Mouse (Mus musculus) limb, embryonic 14.5 days (tissue): ENCODE results near the gene Zfp94. TPM values are rescaled to one million over a fixed set of nuclear protein-coding genes. Genes with fewer than 3 reads are reported as not detected.
"Not testable (repeated sequence)": the region's sequence is repeated elsewhere in the genome, so short reads cannot be mapped to it uniquely, and the experiment has no call there.

Experiments
- ATAC-seq: fragments of 200-750 bp; cut with Nextera tagmentation; 2 replicates; pipeline ENCODE4 v1.8.0; 2017; ENCODE audit warnings: low read depth, moderate number of reproducible peaks, moderate TSS enrichment; ENCODE audit not compliant: low FRiP score
- DNase-seq: peaks from one replicate; pipeline ENCODE4 v3.0.0-alpha.2; 2015; ENCODE audit warnings: low spot score
- H3K27ac ChIP-seq: fragments of 300-500 bp; sonication (generic); replicated peaks from 2 replicates; pipeline ENCODE4 v1.5.1; 2014; ENCODE audit warnings: low read depth, mild to moderate bottlenecking, low read length, moderate library complexity, mixed read lengths
- H3K27me3 ChIP-seq: fragments of 300-500 bp; sonication (generic); 2 replicates; pipeline ENCODE4 v1.6.1; 2014; ENCODE audit warnings: low read length, mixed read lengths; ENCODE audit not compliant: control insufficient read depth, insufficient read depth
- H3K36me3 ChIP-seq: fragments of 300-500 bp; sonication (generic); 2 replicates; pipeline ENCODE4 v1.6.1; 2014; ENCODE audit warnings: mild to moderate bottlenecking, low read length, moderate library complexity, mixed read lengths; ENCODE audit not compliant: control insufficient read depth, insufficient read depth
- H3K4me1 ChIP-seq: fragments of 300-500 bp; sonication (generic); 2 replicates; pipeline ENCODE4 v1.6.1; 2014; ENCODE audit warnings: antibody characterized with exemption, low read length, mixed read lengths; ENCODE audit not compliant: control insufficient read depth, insufficient read depth
- H3K4me2 ChIP-seq: fragments of 300-500 bp; sonication (generic); replicated peaks from 2 replicates; pipeline ENCODE4 v1.6.1; 2014; ENCODE audit warnings: low read depth, mild to moderate bottlenecking, low read length, moderate library complexity; ENCODE audit not compliant: severe bottlenecking
- H3K4me3 ChIP-seq: fragments of 300-500 bp; sonication (generic); replicated peaks from 2 replicates; pipeline ENCODE4 v1.5.1; 2014; ENCODE audit warnings: low read length
- H3K9ac ChIP-seq: fragments of 300-500 bp; sonication (generic); 2 replicates; pipeline ENCODE4 v1.6.1; 2014; ENCODE audit warnings: mild to moderate bottlenecking, low read depth, low read length, moderate library complexity; ENCODE audit not compliant: severe bottlenecking
- H3K9me3 ChIP-seq: fragments of 300-500 bp; sonication (generic); 2 replicates; pipeline ENCODE4 v1.6.1; 2016; ENCODE audit warnings: low read length; ENCODE audit not compliant: control insufficient read depth
- POLR2A ChIP-seq: fragments of 200-500 bp; IDR thresholded peaks from 2 replicates; pipeline ENCODE4 v1.8.0; 2012; ENCODE audit warnings: inconsistent platforms, mild to moderate bottlenecking, moderate library complexity, borderline replicate concordance; ENCODE audit not compliant: insufficient read depth, insufficient read length; ENCODE audit errors: extremely low read depth
- WGBS: fragments of 180-500 bp; shearing (Covaris S2); extraction: QIAGEN DNeasy Blood & Tissue Kit; methylation state at CpG from one replicate; pipeline ENCODE4 v1.1.7; 2014; 5-methylcytosine and 5-hydroxymethylcytosine counted together
- polyA plus RNA-seq, 2 experiments: library from polyadenylated mRNA; depleted of rRNA in 1 of 2; stranded (reverse) in 1 of 2; unstranded in 1 of 2; fragments of >200 nt; fragmentation: Nextera tagmentation in 1 of 2; extraction: Ambion mirVana in 1 of 2; gene quantifications; 2 replicates each; pipeline versions ENCODE4 v1.2.1 to v1.2.3; 2012 to 2014

Zfp94 gene
- polyA plus RNA-seq, 2 experiments = 12.6 to 13.8 TPM

DNA sequence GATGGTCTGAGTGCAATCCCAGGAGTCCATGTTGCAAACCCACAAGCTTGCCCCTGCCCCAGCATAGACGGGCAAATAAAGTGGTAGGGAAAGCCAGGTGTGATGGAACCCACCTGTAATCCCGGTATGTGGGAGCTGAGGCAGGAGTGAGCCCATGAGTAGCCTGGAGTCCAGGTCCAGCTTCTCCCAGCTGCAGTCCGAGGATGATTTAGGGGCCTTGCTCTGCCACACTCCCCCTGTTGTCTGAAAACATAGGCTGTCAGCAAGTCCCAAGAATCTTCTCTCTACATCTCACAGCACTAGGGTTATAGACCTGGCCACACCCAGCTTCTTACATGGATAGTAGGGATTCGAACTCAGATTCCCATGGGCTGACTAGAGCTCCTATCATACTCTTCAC lies 29.6 kb downstream of the Zfp94 start:
- Histone ChIP-seq H3K9ac (no peak overlapping the region), H3K27ac (no peak overlapping the region), H3K36me3 (peaks cover 28% of the 10 kb centered on the region), H3K4me3 (no peak overlapping the region), H3K4me1 (no peaks in the 10 kb centered on the region), H3K27me3 (no peaks in the 10 kb centered on the region), H3K4me2 (no peak overlapping the region), H3K9me3 (peaks cover 4% of the 10 kb centered on the region)
- ATAC-seq = no peak
- no peak for TF ChIP-seq POLR2A
- WGBS = 76% methylated on average over 4 of the region's 4 CpGs
- DNase-seq = no peak

DNA sequence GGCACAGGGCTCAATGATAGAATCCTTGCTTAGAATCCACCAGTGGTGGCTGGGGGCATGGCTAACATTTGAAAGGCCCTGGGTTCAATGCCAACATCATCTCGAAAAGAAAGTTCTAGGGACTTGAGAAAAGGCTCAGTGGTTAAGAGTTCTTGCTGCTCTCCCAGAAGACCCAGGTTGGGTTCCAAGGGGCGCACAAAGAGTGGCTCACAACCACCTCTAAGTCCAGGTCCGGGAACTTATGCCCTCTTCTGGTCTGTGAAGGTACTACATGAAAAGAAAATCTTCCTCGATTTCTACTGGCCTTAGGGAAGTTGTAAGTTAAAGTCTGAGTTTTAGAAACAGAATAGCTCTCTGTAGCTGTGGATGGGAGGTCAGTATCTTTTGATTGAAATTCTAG lies 30.4 kb downstream of the Zfp94 start:
- no peak for DNase-seq
- no peak for TF ChIP-seq POLR2A
- Histone ChIP-seq H3K27me3 (no peaks in the 10 kb centered on the region), H3K4me3 (no peak overlapping the region), H3K4me1 (no peaks in the 10 kb centered on the region), H3K4me2 (no peak overlapping the region), H3K9ac (no peak overlapping the region), H3K36me3 (peaks cover 20% of the 10 kb centered on the region), H3K9me3 (peaks cover 4% of the 10 kb centered on the region; the same call in 1 of the 2 replicates), H3K27ac (no peak overlapping the region)
- ATAC-seq = no peak
- 45% methylated on average over 4 of the region's 4 CpGs for WGBS

DNA sequence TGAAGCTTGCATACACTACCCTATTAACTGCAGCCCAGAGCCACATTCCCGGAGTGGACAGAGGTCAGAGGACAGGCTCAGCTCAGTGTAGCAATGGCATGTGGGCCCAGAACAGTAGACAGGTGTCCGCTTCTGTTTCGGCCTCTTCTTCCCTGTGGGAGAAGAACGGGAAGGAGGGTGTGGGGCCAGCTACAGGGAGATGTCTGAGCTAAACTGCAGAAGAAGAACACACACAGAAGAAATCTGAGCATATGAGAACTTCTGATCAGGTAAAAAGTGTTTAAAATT lies 35.7 kb downstream of the Zfp94 start:
- no peak for ATAC-seq
- no peak overlapping the region for H3K27ac ChIP-seq
- 45% methylated on average over 4 of the region's 4 CpGs for WGBS
- H3K9me3 ChIP-seq = no peaks in the 10 kb centered on the region
- H3K4me2 ChIP-seq = no peak overlapping the region
- no peaks in the 10 kb centered on the region for H3K36me3 ChIP-seq
- no peaks in the 10 kb centered on the region for H3K27me3 ChIP-seq
- no peak overlapping the region for H3K4me3 ChIP-seq
- H3K4me1 ChIP-seq = no peaks in the 10 kb centered on the region
- no peak for DNase-seq
- H3K9ac ChIP-seq = no peak overlapping the region
- TF ChIP-seq POLR2A = no peak

DNA sequence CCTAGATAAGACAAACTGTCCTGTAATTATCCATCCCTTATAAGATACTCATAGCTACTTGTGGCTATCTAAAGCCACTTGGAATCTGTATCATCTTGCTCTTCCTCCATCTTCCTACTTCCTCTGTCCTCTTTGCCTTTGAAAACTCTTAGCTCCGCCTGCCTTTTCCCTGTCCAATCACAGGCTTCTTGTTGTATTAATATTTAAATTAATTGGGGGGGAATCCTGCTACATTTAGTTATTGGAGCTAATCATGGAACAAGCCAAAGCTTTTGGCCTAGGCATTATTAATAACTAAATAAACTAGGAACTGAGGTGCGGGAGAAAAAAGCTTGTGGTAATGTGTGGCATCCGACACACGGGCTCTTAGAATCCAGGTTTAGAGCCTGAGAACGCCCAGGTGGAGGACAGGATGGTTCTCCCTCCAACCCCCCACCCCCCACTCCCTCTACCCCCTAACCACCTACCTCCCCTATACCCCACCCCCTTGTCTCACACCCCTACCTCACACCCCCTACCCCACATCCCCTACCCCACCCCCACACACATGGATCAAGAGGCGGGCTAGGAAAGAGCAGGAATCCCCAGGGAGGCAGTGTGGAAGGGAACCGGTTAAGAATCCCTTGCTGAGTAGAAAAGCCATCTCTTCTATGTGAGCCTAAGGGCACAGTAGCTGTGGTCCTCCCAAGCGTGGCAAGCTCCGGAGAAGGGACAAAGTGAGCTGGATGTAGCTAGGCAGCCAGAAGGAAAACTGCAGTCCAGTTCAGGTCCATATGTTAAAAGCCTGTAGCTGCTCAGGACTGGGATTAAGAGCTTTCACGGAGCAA lies 36.2 kb downstream of the Zfp94 start:
- H3K27ac ChIP-seq = no peak overlapping the region
- ATAC-seq (no peak), DNase-seq (no peak)
- peaks cover under 1% of the 10 kb centered on the region; the same call in 1 of the 2 replicates for H3K36me3 ChIP-seq
- WGBS = 51% methylated on average over 10 of the region's 10 CpGs
- no peak overlapping the region for H3K4me2 ChIP-seq
- no peak overlapping the region for H3K4me3 ChIP-seq
- no peaks in the 10 kb centered on the region for H3K4me1 ChIP-seq
- H3K9me3 ChIP-seq = no peaks in the 10 kb centered on the region
- H3K9ac ChIP-seq = no peak overlapping the region
- H3K27me3 ChIP-seq = no peaks in the 10 kb centered on the region
- no peak for TF ChIP-seq POLR2A

DNA sequence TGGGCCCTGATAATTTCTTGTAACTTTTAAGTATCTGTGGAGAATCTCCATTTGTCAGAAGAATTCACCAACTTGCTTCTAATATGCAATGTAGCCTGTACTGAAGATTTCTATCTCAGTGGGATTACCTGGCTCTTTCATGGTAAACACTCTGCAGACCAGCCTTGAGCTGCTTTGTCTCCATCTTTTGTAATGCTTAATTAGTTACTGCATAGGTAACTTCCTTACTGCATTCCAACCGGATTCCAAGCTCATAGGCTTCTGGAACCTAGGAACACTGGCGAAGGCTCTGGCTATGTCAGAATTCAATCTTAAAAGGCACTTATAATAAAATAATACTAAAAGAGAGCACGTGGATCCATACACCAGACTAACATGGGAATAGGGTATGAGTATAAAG lies 37.7 kb downstream of the Zfp94 start:
- not testable (repeated sequence) for H3K9me3 ChIP-seq, H3K27ac ChIP-seq, H3K4me2 ChIP-seq, H3K4me1 ChIP-seq, H3K27me3 ChIP-seq, H3K9ac ChIP-seq, ATAC-seq, H3K4me3 ChIP-seq, DNase-seq
- peaks cover 14% of the 10 kb centered on the region for H3K36me3 ChIP-seq
- WGBS = 85% methylated on average over 3 of the region's 3 CpGs
